Mouse (Mus musculus): ENCODE data around the gene Idh3a. TPM values are rescaled to one million over a fixed set of nuclear protein-coding genes. Genes with fewer than 3 reads are reported as not detected.

Idh3a gene
- polyA plus RNA-seq, 1 experiment from 2014 or later = 234 TPM

GRCm38 (mm10) chr9:54547536-54547935 is 38.6 kb upstream of the Idh3a start:
- no peak overlapping the region for H3K27ac ChIP-seq (ENCODE audit: low read depth, low read length)
- WGBS = 17% methylated on average over 5 of the region's 5 CpGs
- H3K9ac ChIP-seq (ENCODE audit: low read depth, low read length) = no peak overlapping the region
- no peak overlapping the region for H3K4me3 ChIP-seq (ENCODE audit: low read depth, low read length)
- DNase-seq (ENCODE audit: low spot score) (peak; percentile 64), ATAC-seq (replicated peaks; ENCODE audit: low FRiP score) (0 out of 2 replicates have a peak, but pooled peaks have one; percentile 44)
- H3K4me1 ChIP-seq (replicated peaks; ENCODE audit: control insufficient read depth, insufficient read depth, low read length) = no peaks in the 10 kb centered on the region
- no peaks in the 10 kb centered on the region for H3K36me3 ChIP-seq (ENCODE audit: control insufficient read depth, insufficient read depth, low read length)
- no peaks in the 10 kb centered on the region for H3K27me3 ChIP-seq (replicated peaks; ENCODE audit: control insufficient read depth, insufficient read depth, low read length)
- no peak overlapping the region for H3K4me2 ChIP-seq
- H3K9me3 ChIP-seq (ENCODE audit: control insufficient read depth, low read length) = no peaks in the 10 kb centered on the region; the same call in 1 of the 2 replicates

- Histone ChIP-seq H3K27ac (ENCODE audit: low read depth, low read length) (no peak overlapping the region), H3K27me3 (replicated peaks; ENCODE audit: control insufficient read depth, insufficient read depth, low read length) (no peaks in the 10 kb centered on the region), H3K9ac (ENCODE audit: low read depth, low read length) (no peak overlapping the region), H3K9me3 (ENCODE audit: control insufficient read depth, low read length) (no peaks in the 10 kb centered on the region; the same call in 1 of the 2 replicates), H3K36me3 (ENCODE audit: control insufficient read depth, insufficient read depth, low read length) (no peaks in the 10 kb centered on the region), H3K4me3 (ENCODE audit: low read depth, low read length) (no peak overlapping the region), H3K4me1 (replicated peaks; ENCODE audit: control insufficient read depth, insufficient read depth, low read length) (no peaks in the 10 kb centered on the region), H3K4me2 (no peak overlapping the region)
- DNase-seq (ENCODE audit: low spot score) (no peak), ATAC-seq (replicated peaks; ENCODE audit: low FRiP score) (no peak)
- WGBS = 85% methylated on average over 6 of the region's 6 CpGs
Measured at GRCm38 (mm10) chr9:54549433-54549832, 36.7 kb upstream of the Idh3a start.

GRCm38 (mm10) chr9:54552409-54552808 is 33.7 kb upstream of the Idh3a start:
- no peaks in the 10 kb centered on the region for H3K36me3 ChIP-seq (ENCODE audit: control insufficient read depth, insufficient read depth, low read length)
- H3K9me3 ChIP-seq (ENCODE audit: control insufficient read depth, low read length) = no peaks in the 10 kb centered on the region; the same call in 1 of the 2 replicates
- ATAC-seq (replicated peaks; ENCODE audit: low FRiP score) (peak; percentile 71), DNase-seq (ENCODE audit: low spot score) (no peak)
- H3K9ac ChIP-seq (ENCODE audit: low read depth, low read length) = no peak overlapping the region
- 25% methylated on average over 5 of the region's 5 CpGs for WGBS
- no peak overlapping the region for H3K27ac ChIP-seq (ENCODE audit: low read depth, low read length)
- H3K4me1 ChIP-seq (replicated peaks; ENCODE audit: control insufficient read depth, insufficient read depth, low read length) = no peaks in the 10 kb centered on the region
- no peak overlapping the region for H3K4me2 ChIP-seq
- no peaks in the 10 kb centered on the region for H3K27me3 ChIP-seq (replicated peaks; ENCODE audit: control insufficient read depth, insufficient read depth, low read length)
- no peak overlapping the region for H3K4me3 ChIP-seq (ENCODE audit: low read depth, low read length)

GRCm38 (mm10) chr9:54555044-54555443 is 31.1 kb upstream of the Idh3a start:
- WGBS = 63% methylated on average over 2 of the region's 2 CpGs
- DNase-seq (ENCODE audit: low spot score) (no peak), ATAC-seq (replicated peaks; ENCODE audit: low FRiP score) (no peak)
- Histone ChIP-seq H3K27ac (ENCODE audit: low read depth, low read length) (no peak overlapping the region), H3K27me3 (replicated peaks; ENCODE audit: control insufficient read depth, insufficient read depth, low read length) (peaks cover 7% of the 10 kb centered on the region; the same call in 1 of the 2 replicates), H3K4me2 (no peak overlapping the region), H3K4me3 (ENCODE audit: low read depth, low read length) (no peak overlapping the region), H3K9me3 (ENCODE audit: control insufficient read depth, low read length) (no peaks in the 10 kb centered on the region), H3K9ac (ENCODE audit: low read depth, low read length) (no peak overlapping the region), H3K4me1 (replicated peaks; ENCODE audit: control insufficient read depth, insufficient read depth, low read length) (peaks cover 3% of the 10 kb centered on the region; the same call in 1 of the 2 replicates), H3K36me3 (ENCODE audit: control insufficient read depth, insufficient read depth, low read length) (no peaks in the 10 kb centered on the region)

- Histone ChIP-seq H3K9me3 (ENCODE audit: control insufficient read depth, low read length) (no peaks in the 10 kb centered on the region), H3K4me3 (ENCODE audit: low read depth, low read length) (no peak overlapping the region), H3K27ac (ENCODE audit: low read depth, low read length) (no peak overlapping the region), H3K9ac (ENCODE audit: low read depth, low read length) (no peak overlapping the region), H3K36me3 (ENCODE audit: control insufficient read depth, insufficient read depth, low read length) (no peaks in the 10 kb centered on the region), H3K4me1 (replicated peaks; ENCODE audit: control insufficient read depth, insufficient read depth, low read length) (peaks cover 6% of the 10 kb centered on the region; the same call in 1 of the 2 replicates), H3K27me3 (replicated peaks; ENCODE audit: control insufficient read depth, insufficient read depth, low read length) (peaks cover 7% of the 10 kb centered on the region; the same call in 1 of the 2 replicates), H3K4me2 (no peak overlapping the region)
- ATAC-seq (replicated peaks; ENCODE audit: low FRiP score) (no peak), DNase-seq (ENCODE audit: low spot score) (no peak)
- WGBS = 69% methylated on average over 8 of the region's 8 CpGs
Measured at GRCm38 (mm10) chr9:54558731-54559130, 27.4 kb upstream of the Idh3a start.

GRCm38 (mm10) chr9:54559771-54560471 is 26.2 kb upstream of the Idh3a start, which contains the start of gene Cib2:
Cib2 (minus strand) TSS chr9:54560218.
- DNase-seq (ENCODE audit: low spot score) = peak; percentile 86
- peaks cover 6% of the 10 kb centered on the region; the same call in 1 of the 2 replicates for H3K4me1 ChIP-seq (replicated peaks; ENCODE audit: control insufficient read depth, insufficient read depth, low read length)
- no peaks in the 10 kb centered on the region for H3K36me3 ChIP-seq (ENCODE audit: control insufficient read depth, insufficient read depth, low read length)
- H3K4me3 ChIP-seq (ENCODE audit: low read depth, low read length) = peak within 1 kb of the TSS; percentile 59
- no peak within 1 kb of the TSS for H3K27ac ChIP-seq (ENCODE audit: low read depth, low read length)
- peak within 1 kb of the TSS; percentile 94 for H3K4me2 ChIP-seq
- WGBS = 3% methylated on average over 50 of the region's 54 CpGs
- H3K27me3 ChIP-seq (replicated peaks; ENCODE audit: control insufficient read depth, insufficient read depth, low read length) = peaks cover 7% of the 10 kb centered on the region; the same call in 1 of the 2 replicates
- no peaks in the 10 kb centered on the region for H3K9me3 ChIP-seq (ENCODE audit: control insufficient read depth, low read length)
- peak within 1 kb of the TSS; percentile 62 for H3K9ac ChIP-seq (ENCODE audit: low read depth, low read length)
- ATAC-seq (replicated peaks; ENCODE audit: low FRiP score) = peak; percentile 97

GRCm38 (mm10) chr9:54560831-54561601 is 25.1 kb upstream of the Idh3a start:
- WGBS = 85% methylated on average over 8 of the region's 8 CpGs

GRCm38 (mm10) chr9:54566958-54567357 is 19.2 kb upstream of the Idh3a start:
- WGBS = 46% methylated on average over 4 of the region's 4 CpGs
- no peak overlapping the region for H3K4me2 ChIP-seq
- H3K9me3 ChIP-seq (ENCODE audit: control insufficient read depth, low read length) = no peaks in the 10 kb centered on the region
- DNase-seq (ENCODE audit: low spot score) (no peak), ATAC-seq (replicated peaks; ENCODE audit: low FRiP score) (no peak)
- peaks cover 4% of the 10 kb centered on the region; the same call in 1 of the 2 replicates for H3K4me1 ChIP-seq (replicated peaks; ENCODE audit: control insufficient read depth, insufficient read depth, low read length)
- H3K4me3 ChIP-seq (ENCODE audit: low read depth, low read length) = no peak overlapping the region
- no peak overlapping the region for H3K27ac ChIP-seq (ENCODE audit: low read depth, low read length)
- no peaks in the 10 kb centered on the region for H3K27me3 ChIP-seq (replicated peaks; ENCODE audit: control insufficient read depth, insufficient read depth, low read length)
- H3K9ac ChIP-seq (ENCODE audit: low read depth, low read length) = no peak overlapping the region
- H3K36me3 ChIP-seq (ENCODE audit: control insufficient read depth, insufficient read depth, low read length) = no peaks in the 10 kb centered on the region

More at GRCm38 (mm10) chr9:54560831-54561601, 25.1 kb upstream of the Idh3a start:
- H3K4me3 ChIP-seq (ENCODE audit: low read depth, low read length) = no peak overlapping the region
- no peak for DNase-seq (ENCODE audit: low spot score)
- H3K9me3 ChIP-seq (ENCODE audit: control insufficient read depth, low read length) = no peaks in the 10 kb centered on the region
- H3K9ac ChIP-seq (ENCODE audit: low read depth, low read length) = no peak overlapping the region
- peaks cover 7% of the 10 kb centered on the region; the same call in 1 of the 2 replicates for H3K27me3 ChIP-seq (replicated peaks; ENCODE audit: control insufficient read depth, insufficient read depth, low read length)
- no peak overlapping the region for H3K4me2 ChIP-seq
- H3K36me3 ChIP-seq (ENCODE audit: control insufficient read depth, insufficient read depth, low read length) = no peaks in the 10 kb centered on the region
- ATAC-seq (replicated peaks; ENCODE audit: low FRiP score) = no peak
- H3K27ac ChIP-seq (ENCODE audit: low read depth, low read length) = no peak overlapping the region
- H3K4me1 ChIP-seq (replicated peaks; ENCODE audit: control insufficient read depth, insufficient read depth, low read length) = peaks cover 6% of the 10 kb centered on the region; the same call in 1 of the 2 replicates
